Mouse (Mus musculus) E14TG2a.4 (cell line): Measurements from ENCODE around the gene Abcb8.

ENCODE experiments used
- CTCF ChIP-seq: conservative IDR thresholded peaks from 2 replicates; pipeline ENCODE4 v1.5.1; 2014; ENCODE audit warnings: low read length
- NANOG ChIP-seq: IDR thresholded peaks from 2 replicates; pipeline ENCODE4 v1.6.1; 2014; ENCODE audit warnings: borderline replicate concordance, low read length, mixed read lengths

- TF ChIP-seq CTCF, result no peak
- no peak for TF ChIP-seq NANOG
These were observed 26.9 kb downstream of the Abcb8 start for GRCm38 (mm10) chr5:24420381-24420780.
